Mouse (Mus musculus) embryonic fibroblast, embryonic 13.5 days (primary cell): ENCODE measurements around the gene Gm21885.

Source experiments
- CTCF ChIP-seq: IDR thresholded peaks from 2 replicates; pipeline ENCODE4 v1.5.1; 2011; ENCODE audit warnings: mild to moderate bottlenecking, control low read depth, low read length, moderate library complexity, borderline replicate concordance; ENCODE audit not compliant: insufficient read depth
- POLR2A ChIP-seq: IDR thresholded peaks from 2 replicates; pipeline ENCODE4 v1.6.1; 2011; ENCODE audit warnings: low read depth, mild to moderate bottlenecking, control low read depth, low read length, moderate library complexity

- TF ChIP-seq CTCF, result no peak
- TF ChIP-seq POLR2A, result no peak
These were observed 37.3 kb upstream of the Gm21885 start for GRCm38 (mm10) chr11:94244385-94244784.
